Mouse (Mus musculus): Measurements from ENCODE around the gene Rnaseh2b. TPM values are rescaled to one million over a fixed set of nuclear protein-coding genes. Genes with fewer than 3 reads are reported as not detected.

The Rnaseh2b gene
- total RNA-seq, 1 experiment, result 16.4 TPM

- DNase-seq (ENCODE audit: low read depth, low spot score), result no peak
- H3K36me3 ChIP-seq (ENCODE audit: control insufficient read depth, insufficient read depth, low read length, poor library complexity, severe bottlenecking), result peaks cover 5% of the 10 kb centered on the region; the same call in 1 of the 2 replicates
- H3K4me1 ChIP-seq (ENCODE audit: control insufficient read depth in 2 of 2, insufficient read depth in 2 of 2, low read length in 2 of 2, poor library complexity in 1 of 2), result no peaks in the 10 kb centered on the region
- H3K27ac ChIP-seq (ENCODE audit: insufficient read depth, low read depth, low read length, poor library complexity, severe bottlenecking), result no peak overlapping the region
- no peak overlapping the region for H3K4me3 ChIP-seq (ENCODE audit: insufficient read depth in 1 of 2, low read depth in 1 of 2, low read length in 2 of 2, poor library complexity in 1 of 2, severe bottlenecking in 1 of 2)
- H3K9me3 ChIP-seq (ENCODE audit: control insufficient read depth, insufficient read depth, low read depth, low read length), result no peaks in the 10 kb centered on the region
- H3K9ac ChIP-seq (ENCODE audit: insufficient read depth, low read depth, low read length, poor library complexity, severe bottlenecking), result no peak overlapping the region
- TF ChIP-seq CHD2 (IDR thresholded peaks at IDR 0.05; ENCODE audit: low read depth, low read length) (no peak), MAFK (IDR thresholded peaks at IDR 0.05; ENCODE audit: insufficient read depth, low read depth, low read length) (no peak), HCFC1 (IDR thresholded peaks at IDR 0.05; ENCODE audit: borderline replicate concordance, insufficient read depth, low read length) (no peak), ZNF384 (IDR thresholded peaks at IDR 0.05; ENCODE audit: low read depth, low read length) (no peak), ZC3H11A (IDR thresholded peaks at IDR 0.05; ENCODE audit: borderline replicate concordance, low read depth, low read length) (no peak)
- in situ Hi-C loops (cut with MboI; ENCODE audit: low sequenced_read_pairs in 2 of 2, unreplicated experiment in 2 of 2), result no loop called here
Observed at GRCm38 (mm10) chr14:62380606-62381005, 88.2 kb downstream of the Rnaseh2b start.

- Histone ChIP-seq H3K4me1 (ENCODE audit: control insufficient read depth in 2 of 2, insufficient read depth in 2 of 2, low read length in 2 of 2, poor library complexity in 1 of 2) (no peaks in the 10 kb centered on the region), H3K9ac (ENCODE audit: insufficient read depth, low read depth, low read length, poor library complexity, severe bottlenecking) (no peak overlapping the region), H3K4me3 (ENCODE audit: insufficient read depth in 1 of 2, low read depth in 1 of 2, low read length in 2 of 2, poor library complexity in 1 of 2, severe bottlenecking in 1 of 2) (no peak overlapping the region), H3K36me3 (ENCODE audit: control insufficient read depth, insufficient read depth, low read length, poor library complexity, severe bottlenecking) (0 out of 2 replicates have a peak, but pooled peaks cover 2% of the 10 kb centered on the region), H3K9me3 (ENCODE audit: control insufficient read depth, insufficient read depth, low read depth, low read length) (no peaks in the 10 kb centered on the region), H3K27ac (ENCODE audit: insufficient read depth, low read depth, low read length, poor library complexity, severe bottlenecking) (no peak overlapping the region)
- in situ Hi-C loops (cut with MboI; ENCODE audit: low sequenced_read_pairs in 2 of 2, unreplicated experiment in 2 of 2), result no loop called here
- TF ChIP-seq ZC3H11A (IDR thresholded peaks at IDR 0.05; ENCODE audit: borderline replicate concordance, low read depth, low read length) (no peak), ZNF384 (IDR thresholded peaks at IDR 0.05; ENCODE audit: low read depth, low read length) (no peak), MAFK (IDR thresholded peaks at IDR 0.05; ENCODE audit: insufficient read depth, low read depth, low read length) (no peak), HCFC1 (IDR thresholded peaks at IDR 0.05; ENCODE audit: borderline replicate concordance, insufficient read depth, low read length) (no peak), CHD2 (IDR thresholded peaks at IDR 0.05; ENCODE audit: low read depth, low read length) (no peak)
- DNase-seq (ENCODE audit: low read depth, low spot score), result no peak
Observed at GRCm38 (mm10) chr14:62383109-62383508, 90.7 kb downstream of the Rnaseh2b start.

GRCm38 (mm10) chr14:62383786-62384299 is 91.5 kb downstream of the Rnaseh2b start:
- H3K4me3 ChIP-seq (ENCODE audit: insufficient read depth in 1 of 2, low read depth in 1 of 2, low read length in 2 of 2, poor library complexity in 1 of 2, severe bottlenecking in 1 of 2), result no peak overlapping the region
- H3K36me3 ChIP-seq (ENCODE audit: control insufficient read depth, insufficient read depth, low read length, poor library complexity, severe bottlenecking), result no peaks in the 10 kb centered on the region
- H3K4me1 ChIP-seq (ENCODE audit: control insufficient read depth in 2 of 2, insufficient read depth in 2 of 2, low read length in 2 of 2, poor library complexity in 1 of 2), result no peaks in the 10 kb centered on the region
- H3K9ac ChIP-seq (ENCODE audit: insufficient read depth, low read depth, low read length, poor library complexity, severe bottlenecking), result no peak overlapping the region
- no peak for DNase-seq (ENCODE audit: low read depth, low spot score)
- no peak overlapping the region for H3K27ac ChIP-seq (ENCODE audit: insufficient read depth, low read depth, low read length, poor library complexity, severe bottlenecking)
- H3K9me3 ChIP-seq (ENCODE audit: control insufficient read depth, insufficient read depth, low read depth, low read length), result no peaks in the 10 kb centered on the region
- no peak for TF ChIP-seq MAFK (IDR thresholded peaks at IDR 0.05; ENCODE audit: insufficient read depth, low read depth, low read length)
- no peak for TF ChIP-seq ZC3H11A (IDR thresholded peaks at IDR 0.05; ENCODE audit: borderline replicate concordance, low read depth, low read length)
- TF ChIP-seq HCFC1 (IDR thresholded peaks at IDR 0.05; ENCODE audit: borderline replicate concordance, insufficient read depth, low read length), result no peak
- in situ Hi-C loops (cut with MboI; ENCODE audit: low sequenced_read_pairs in 2 of 2, unreplicated experiment in 2 of 2), result no loop called here

- no peak overlapping the region for H3K4me3 ChIP-seq (ENCODE audit: insufficient read depth in 1 of 2, low read depth in 1 of 2, low read length in 2 of 2, poor library complexity in 1 of 2, severe bottlenecking in 1 of 2)
- DNase-seq (ENCODE audit: low read depth, low spot score), result no peak
- no peak overlapping the region for H3K9ac ChIP-seq (ENCODE audit: insufficient read depth, low read depth, low read length, poor library complexity, severe bottlenecking)
- in situ Hi-C loops (cut with MboI; ENCODE audit: low sequenced_read_pairs in 2 of 2, unreplicated experiment in 2 of 2), result no loop called here
- H3K36me3 ChIP-seq (ENCODE audit: control insufficient read depth, insufficient read depth, low read length, poor library complexity, severe bottlenecking), result no peaks in the 10 kb centered on the region
- no peaks in the 10 kb centered on the region for H3K4me1 ChIP-seq (ENCODE audit: control insufficient read depth in 2 of 2, insufficient read depth in 2 of 2, low read length in 2 of 2, poor library complexity in 1 of 2)
- H3K9me3 ChIP-seq (ENCODE audit: control insufficient read depth, insufficient read depth, low read depth, low read length), result no peaks in the 10 kb centered on the region
- no peak overlapping the region for H3K27ac ChIP-seq (ENCODE audit: insufficient read depth, low read depth, low read length, poor library complexity, severe bottlenecking)
- no peak for TF ChIP-seq CHD2 (IDR thresholded peaks at IDR 0.05; ENCODE audit: low read depth, low read length)
- no peak for TF ChIP-seq HCFC1 (IDR thresholded peaks at IDR 0.05; ENCODE audit: borderline replicate concordance, insufficient read depth, low read length)
- no peak for TF ChIP-seq ZNF384 (IDR thresholded peaks at IDR 0.05; ENCODE audit: low read depth, low read length)
- TF ChIP-seq MAFK (IDR thresholded peaks at IDR 0.05; ENCODE audit: insufficient read depth, low read depth, low read length), result no peak
- TF ChIP-seq ZC3H11A (IDR thresholded peaks at IDR 0.05; ENCODE audit: borderline replicate concordance, low read depth, low read length), result no peak
Observed at GRCm38 (mm10) chr14:62389064-62389728, 96.8 kb downstream of the Rnaseh2b start.
